Mouse (Mus musculus): ENCODE data around the gene Chat. TPM values are rescaled to one million over a fixed set of nuclear protein-coding genes. Genes with fewer than 3 reads are reported as not detected.

Chat gene
- total RNA-seq, 4 experiments from 2014 or later: not detected

Other genes with a start within 250 kb of the Chat start
- under 1 TPM; 0.34 to 0.75 (median 0.45) TPM for gene Ogdhl, start 144.0 kb downstream of the Chat start, total RNA-seq (2022)
- gene 1700024G13Rik, start 77.6 kb downstream of the Chat start, total RNA-seq (2022): not detected
- gene Slc18a3, start 1.1 kb downstream of the Chat start, total RNA-seq (2022): not detected
- gene Ercc6, start 47.5 kb upstream of the Chat start, total RNA-seq (2022): 1 to 10 TPM; 3.2 to 6.4 (median 4.6) TPM
- not detected for gene Prrxl1, start 133.4 kb upstream of the Chat start, total RNA-seq (2022)
- 100 to 1,000 TPM; 314 to 378 (median 368) TPM for gene 3425401B19Rik, start 219.3 kb upstream of the Chat start, total RNA-seq (2022)

Measured in gastrocnemius, adult 8-10 months (tissue).